Mouse (Mus musculus) liver, embryonic 11.5 days (tissue): ENCODE data around the gene Krtap4-7. TPM values are rescaled to one million over a fixed set of nuclear protein-coding genes. Genes with fewer than 3 reads are reported as not detected.
"Not testable (repeated sequence)": the region's sequence is repeated elsewhere in the genome, so short reads cannot be mapped to it uniquely, and the experiment has no call there.

Experiments
- ATAC-seq: fragments of 200-750 bp; cut with Nextera tagmentation; replicated peaks from 2 replicates; pipeline ENCODE4 v1.8.0; 2017; ENCODE audit warnings: moderate number of reproducible peaks, mild to moderate bottlenecking, moderate TSS enrichment, moderate library complexity; ENCODE audit not compliant: low FRiP score
- DNase-seq: peaks from one replicate; pipeline ENCODE4 v3.0.0-alpha.2; 2017; ENCODE audit warnings: low spot score
- H3K27ac ChIP-seq: fragments of 300-500 bp; sonication (generic); 2 replicates; pipeline ENCODE4 v1.5.1; 2014; ENCODE audit warnings: mild to moderate bottlenecking, low read depth, low read length, control low read depth
- H3K27me3 ChIP-seq: fragments of 300-500 bp; sonication (generic); replicated peaks from 2 replicates; pipeline ENCODE4 v1.6.1; 2014; ENCODE audit warnings: low read length, mixed read lengths; ENCODE audit not compliant: control insufficient read depth, insufficient read depth
- H3K36me3 ChIP-seq: fragments of 300-500 bp; sonication (generic); 2 replicates; pipeline ENCODE4 v1.6.1; 2014; ENCODE audit warnings: mild to moderate bottlenecking, low read length, moderate library complexity, mixed read lengths; ENCODE audit not compliant: control insufficient read depth, insufficient read depth
- H3K4me1 ChIP-seq: fragments of 300-500 bp; sonication (generic); replicated peaks from 2 replicates; pipeline ENCODE4 v1.6.1; 2014; ENCODE audit warnings: low read length, mixed read lengths; ENCODE audit not compliant: control insufficient read depth, insufficient read depth
- H3K4me2 ChIP-seq: fragments of 300-500 bp; sonication (generic); 2 replicates; pipeline ENCODE4 v1.6.1; 2014; ENCODE audit warnings: mild to moderate bottlenecking, control low read depth, moderate library complexity
- H3K4me3 ChIP-seq: fragments of 300-500 bp; sonication (generic); 2 replicates; pipeline ENCODE4 v1.5.1; 2014; ENCODE audit warnings: low read depth, low read length, control low read depth
- H3K9ac ChIP-seq: fragments of 300-500 bp; sonication (generic); 2 replicates; pipeline ENCODE4 v1.6.1; 2014; ENCODE audit warnings: low read depth, low read length, control low read depth
- H3K9me3 ChIP-seq: fragments of 300-500 bp; sonication (generic); 2 replicates; pipeline ENCODE4 v1.6.1; 2016; ENCODE audit warnings: low read length, inconsistent platforms, mixed read lengths; ENCODE audit not compliant: control insufficient read depth
- WGBS: fragments of 180-500 bp; shearing (Covaris S2); extraction: QIAGEN DNeasy Blood & Tissue Kit; methylation state at CpG from one replicate; pipeline ENCODE4 v1.1.7; 2014; 5-methylcytosine and 5-hydroxymethylcytosine counted together
- polyA plus RNA-seq: library from polyadenylated mRNA; unstranded; fragments of >200 nt; fragmentation: Nextera tagmentation; extraction: Ambion mirVana; gene quantifications from 2 replicates; pipeline ENCODE4 v1.2.1, GENCODE M21; 2014

Krtap4-7 gene
- not detected in 2 replicates for polyA plus RNA-seq

DNA sequence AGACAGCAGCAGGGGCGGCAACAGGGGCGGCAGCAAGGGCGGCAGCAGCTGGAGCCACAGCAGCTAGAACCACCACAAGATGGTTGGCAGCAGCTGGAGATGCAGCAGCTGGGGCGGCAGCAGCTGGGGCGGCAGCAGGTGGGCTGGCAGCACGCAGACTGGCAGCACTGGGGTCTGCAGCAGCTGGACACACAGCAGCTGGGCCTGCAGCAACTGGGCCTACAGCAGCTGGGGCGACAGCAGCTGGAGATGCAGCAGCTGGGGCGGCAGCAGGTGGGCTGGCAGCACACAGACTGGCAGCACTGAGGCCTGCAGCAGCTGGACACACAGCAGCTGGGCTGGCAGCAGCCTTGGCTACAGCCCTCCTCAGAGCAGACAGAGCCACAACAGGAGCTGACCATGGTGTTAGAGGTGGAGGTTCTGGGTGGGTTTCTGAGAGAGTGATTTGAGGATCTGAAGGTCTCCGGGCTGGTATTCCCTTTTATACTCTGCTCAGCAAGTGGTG lies at the start of gene Krtap4-7:
Gene Krtap4-7 (minus strand): TSS at position 455 of the 505 bp plus-strand sequence.
- H3K4me1 ChIP-seq, H3K27ac ChIP-seq, DNase-seq: not testable (repeated sequence)

DNA sequence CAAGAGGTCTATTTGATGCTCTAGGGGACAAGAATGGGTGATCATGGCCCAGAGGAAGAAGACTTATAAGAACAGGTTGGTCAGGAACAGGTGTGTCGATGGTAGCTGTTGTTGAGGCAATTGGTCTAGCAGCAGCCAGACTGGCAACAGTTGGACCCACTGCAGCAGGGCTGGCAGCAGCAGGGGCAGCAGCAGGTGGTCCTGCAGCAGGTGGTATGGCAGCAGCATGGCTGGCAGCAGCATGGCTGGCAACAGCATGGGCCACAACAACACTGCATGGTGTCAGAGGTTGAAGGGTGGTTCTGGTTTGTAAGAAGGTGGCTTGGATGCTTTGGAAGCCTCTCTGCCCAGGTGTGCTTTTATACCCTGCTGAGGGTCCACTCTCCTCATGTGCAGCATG lies 46.6 kb upstream of the Krtap4-7 start, which contains the start of gene Gm14190:
Gene Gm14190 (minus strand): TSS at position 278 of the 400 bp plus-strand sequence.
- no peaks in the 10 kb centered on the region for H3K36me3 ChIP-seq
- no peaks in the 10 kb centered on the region for H3K27me3 ChIP-seq
- H3K4me3 ChIP-seq: no peak within 1 kb of the TSS
- no peaks in the 10 kb centered on the region for H3K4me1 ChIP-seq
- no peak within 1 kb of the TSS for H3K27ac ChIP-seq
- 76% methylated on average over 1 of the region's 1 CpGs for WGBS
- H3K9ac ChIP-seq: no peak within 1 kb of the TSS
- ATAC-seq (no peak), DNase-seq (no peak)
- no peak within 1 kb of the TSS for H3K4me2 ChIP-seq
- H3K9me3 ChIP-seq: no peaks in the 10 kb centered on the region

More for the DNA sequence above, at the start of gene Krtap4-7:
- not testable (repeated sequence) for ATAC-seq, H3K27me3 ChIP-seq, H3K4me2 ChIP-seq, H3K9ac ChIP-seq, H3K36me3 ChIP-seq, H3K4me3 ChIP-seq, H3K9me3 ChIP-seq
- 82% methylated on average over 9 of the region's 9 CpGs for WGBS

GRCm38 (mm10) chr11:99685235-99685634 lies 41.3 kb upstream of the Krtap4-7 start:
- H3K9ac ChIP-seq, H3K4me1 ChIP-seq, H3K4me3 ChIP-seq, DNase-seq, H3K9me3 ChIP-seq, H3K36me3 ChIP-seq, ATAC-seq, H3K4me2 ChIP-seq, H3K27me3 ChIP-seq, H3K27ac ChIP-seq: not testable (repeated sequence)
- WGBS: 55% methylated on average over 1 of the region's 1 CpGs

DNA sequence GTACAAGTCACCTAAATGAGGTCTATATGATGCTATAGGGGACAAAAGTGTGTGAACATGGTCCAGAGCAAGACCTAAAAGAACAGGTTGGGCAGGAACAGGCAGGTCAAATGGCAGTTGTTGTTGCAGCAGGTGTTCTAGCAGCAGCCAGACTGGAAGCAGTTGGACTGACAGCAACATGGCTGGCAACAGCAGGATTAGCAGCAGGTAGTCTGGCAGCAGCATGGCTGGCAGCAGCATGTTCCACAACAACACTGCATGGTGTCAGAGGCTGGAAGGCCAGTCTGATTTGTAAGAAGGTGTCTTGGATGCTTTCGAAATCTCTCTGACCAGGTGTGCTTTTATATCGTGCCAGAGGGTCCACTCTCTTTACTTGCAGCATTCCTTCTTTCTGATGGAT lies 39.6 kb upstream of the Krtap4-7 start:
- Histone ChIP-seq H3K4me2 (no peak overlapping the region), H3K36me3 (no peaks in the 10 kb centered on the region), H3K9me3 (no peaks in the 10 kb centered on the region), H3K4me3 (no peak overlapping the region), H3K27ac (no peak overlapping the region), H3K9ac (no peak overlapping the region), H3K27me3 (no peaks in the 10 kb centered on the region), H3K4me1 (no peaks in the 10 kb centered on the region)
- DNase-seq: no peak
- 71% methylated on average over 2 of the region's 2 CpGs for WGBS
- no peak for ATAC-seq

- Histone ChIP-seq H3K27ac (no peak within 1 kb of the TSS), H3K9me3 (no peaks in the 10 kb centered on the region), H3K4me3 (no peak within 1 kb of the TSS), H3K4me1 (no peaks in the 10 kb centered on the region), H3K36me3 (no peaks in the 10 kb centered on the region), H3K4me2 (no peak within 1 kb of the TSS), H3K27me3 (no peaks in the 10 kb centered on the region), H3K9ac (no peak within 1 kb of the TSS)
- DNase-seq (no peak), ATAC-seq (no peak)
These were observed 22.0 kb upstream of the Krtap4-7 start, which contains the start of gene Krtap4-6 for GRCm38 (mm10) chr11:99665860-99666259. TSS of gene Krtap4-6 (minus strand) at chr11:99665960.

GRCm38 (mm10) chr11:99662802-99663201 lies 18.9 kb upstream of the Krtap4-7 start:
- Histone ChIP-seq H3K27me3 (no peaks in the 10 kb centered on the region), H3K27ac (no peak overlapping the region), H3K36me3 (no peaks in the 10 kb centered on the region), H3K4me2 (no peak overlapping the region), H3K9ac (no peak overlapping the region), H3K4me3 (no peak overlapping the region), H3K9me3 (no peaks in the 10 kb centered on the region), H3K4me1 (no peaks in the 10 kb centered on the region)
- WGBS: 85% methylated on average over 10 of the region's 10 CpGs
- DNase-seq (no peak), ATAC-seq (no peak)

GRCm38 (mm10) chr11:99659256-99659655 lies 15.4 kb upstream of the Krtap4-7 start:
- Histone ChIP-seq H3K36me3 (no peaks in the 10 kb centered on the region), H3K4me2 (no peak overlapping the region), H3K27ac (no peak overlapping the region), H3K27me3 (no peaks in the 10 kb centered on the region), H3K4me3 (no peak overlapping the region), H3K9ac (no peak overlapping the region), H3K9me3 (no peaks in the 10 kb centered on the region), H3K4me1 (no peaks in the 10 kb centered on the region)
- DNase-seq (no peak), ATAC-seq (no peak)
- WGBS: 78% methylated on average over 4 of the region's 4 CpGs

GRCm38 (mm10) chr11:99658467-99659010 lies 14.7 kb upstream of the Krtap4-7 start, which contains the start of gene Gm11563:
TSS of gene Gm11563 (minus strand) at chr11:99658960.
- H3K9ac ChIP-seq, H3K4me2 ChIP-seq, H3K36me3 ChIP-seq, H3K27me3 ChIP-seq, H3K9me3 ChIP-seq, H3K27ac ChIP-seq, H3K4me3 ChIP-seq, ATAC-seq, DNase-seq, H3K4me1 ChIP-seq: not testable (repeated sequence)
- WGBS: 56% methylated on average over 10 of the region's 10 CpGs

GRCm38 (mm10) chr11:99657051-99657450 lies 13.2 kb upstream of the Krtap4-7 start:
- Histone ChIP-seq H3K9ac (no peak overlapping the region), H3K4me2 (no peak overlapping the region), H3K27me3 (no peaks in the 10 kb centered on the region), H3K4me1 (no peaks in the 10 kb centered on the region), H3K4me3 (no peak overlapping the region), H3K9me3 (no peaks in the 10 kb centered on the region), H3K36me3 (no peaks in the 10 kb centered on the region), H3K27ac (no peak overlapping the region)
- WGBS: 54% methylated on average over 5 of the region's 5 CpGs
- ATAC-seq (no peak), DNase-seq (no peak)
